Mouse (Mus musculus) retina, postnatal 7 days (tissue): ENCODE results near the gene Ss18l1.

Experiments
- DNase-seq: peaks from one replicate; pipeline ENCODE4 v3.0.0-alpha.2; 2012; ENCODE audit warnings: low read depth, low spot score

The Ss18l1 gene

DNA sequence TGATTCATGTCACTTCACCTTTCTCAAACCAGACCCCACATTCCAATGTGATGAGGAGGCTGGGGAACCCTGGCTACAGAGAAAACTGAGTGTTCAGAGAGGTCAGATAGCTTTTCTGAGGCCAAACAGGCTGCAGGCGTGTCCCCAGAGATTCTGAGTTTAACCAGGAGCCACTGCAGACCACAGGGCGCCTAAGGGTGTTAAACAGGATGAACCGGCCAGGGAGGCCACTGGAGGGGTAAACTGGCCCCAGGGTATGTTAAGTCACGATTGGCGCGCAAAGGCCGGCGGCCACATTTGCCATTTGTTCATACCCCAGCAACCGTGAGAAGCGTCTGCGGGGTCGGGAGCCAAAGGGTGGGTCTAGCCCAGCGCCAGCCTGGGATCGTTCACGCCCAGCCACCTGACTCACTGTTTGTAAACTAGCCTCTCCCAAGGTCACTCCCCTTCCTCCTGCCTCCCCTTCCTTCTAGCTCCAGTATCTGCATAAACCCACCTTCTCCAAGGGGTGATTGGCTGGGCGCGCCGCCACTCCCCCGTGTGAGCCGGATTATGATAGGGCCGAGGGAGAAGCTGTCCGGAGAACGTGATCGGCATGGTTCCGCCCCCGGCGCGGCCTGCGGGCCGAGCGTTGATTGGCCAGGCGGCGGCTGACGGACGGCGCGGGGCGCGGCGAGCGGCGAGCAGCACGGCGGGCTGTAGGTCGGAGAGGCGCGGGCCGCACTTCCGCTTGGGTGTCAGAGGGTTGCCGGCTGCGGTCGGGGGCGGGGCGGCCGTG, 76.5 kb downstream of the Ss18l1 start, which contains the start of gene Osbpl2:
Gene Osbpl2, plus strand, starts transcription at position 646 of the 778 bp plus-strand sequence.
- peak; percentile 97 for DNase-seq
